Mouse (Mus musculus) heart, adult 2 months (tissue): ENCODE results near the gene B4galt1.

Experiments used
- CTCF ChIP-seq: fragments of 200-600 bp; IDR thresholded peaks from 2 replicates; pipeline ENCODE4 v1.8.1; 2022; ENCODE audit warnings: antibody characterized with exemption, mild to moderate bottlenecking, moderate library complexity
- POLR2A ChIP-seq: fragments of 200-500 bp; IDR thresholded peaks from 2 replicates; pipeline ENCODE4 v1.6.1; 2011; ENCODE audit warnings: mild to moderate bottlenecking, low read depth, low read length, control low read depth; ENCODE audit not compliant: insufficient read depth

- TF ChIP-seq POLR2A (no peak), CTCF (no peak)
Measured at GRCm38 (mm10) chr4:40875842-40876241, 22.0 kb upstream of the B4galt1 start.
